Mouse (Mus musculus): Measurements from ENCODE around the gene Foxred2.

Gene Foxred2

DNA sequence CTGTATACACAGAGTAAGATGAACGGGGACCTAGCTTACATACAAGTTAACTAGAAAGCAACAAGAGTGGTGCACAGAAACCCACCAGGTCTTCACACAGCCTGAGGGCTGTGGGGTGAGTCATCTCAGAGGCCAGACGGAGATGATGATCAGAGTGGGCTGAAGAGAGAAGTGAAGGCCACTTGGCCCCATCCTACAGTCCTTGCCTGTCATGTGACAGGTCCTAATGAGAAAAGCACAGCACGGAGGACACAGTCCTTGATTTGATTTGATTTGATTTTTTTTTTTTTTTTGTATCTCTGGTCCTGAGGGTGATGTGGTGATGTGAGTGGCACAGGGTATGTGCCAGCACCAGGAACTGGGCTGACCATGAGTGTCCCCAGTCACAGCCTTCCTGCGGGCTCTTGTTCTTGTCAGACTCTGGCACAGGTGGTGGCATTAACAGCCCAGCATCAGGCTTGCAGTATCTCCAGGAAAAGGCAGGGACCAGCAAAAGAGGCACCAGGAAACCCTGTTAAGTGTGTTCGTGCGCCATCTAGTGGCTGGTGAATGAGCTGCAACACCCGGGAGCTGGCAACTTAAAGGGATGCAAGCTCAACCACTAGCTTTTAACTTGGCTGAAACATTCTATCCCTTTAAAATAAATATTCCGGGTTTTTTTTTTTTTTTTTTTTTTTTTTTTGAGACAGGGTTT is 39.5 kb downstream of the Foxred2 start:
- peak; percentile 86 to 87 for DNase-seq (ENCODE audit: low spot score in 2 of 2)

DNA sequence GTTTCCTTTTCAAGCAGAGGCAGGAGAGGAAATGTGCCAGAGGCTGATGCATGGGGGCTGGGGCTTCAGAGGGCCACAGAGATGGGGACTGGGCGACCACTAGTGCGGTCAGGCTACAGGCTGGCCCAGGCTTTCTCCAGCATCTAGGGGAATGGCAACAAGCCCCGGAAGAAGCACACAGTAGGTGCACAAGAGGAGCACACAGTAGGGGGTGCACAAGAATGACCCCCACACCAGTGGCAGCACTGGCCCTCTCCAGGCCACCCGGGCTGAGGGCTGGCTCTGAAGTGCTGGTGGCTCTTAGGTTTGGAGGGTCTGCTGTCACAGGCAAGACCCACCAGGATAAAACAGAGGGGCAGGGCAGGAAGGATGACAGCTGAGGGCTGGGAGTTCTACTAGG is 41.2 kb downstream of the Foxred2 start:
- DNase-seq (ENCODE audit: low spot score in 2 of 2), result no peak

GRCm38 (mm10) chr15:77914507-77914906 is 42.0 kb downstream of the Foxred2 start:
- no peak for DNase-seq (ENCODE audit: low spot score in 2 of 2)

- DNase-seq (ENCODE audit: low spot score in 2 of 2), result no peak
These were observed 43.5 kb downstream of the Foxred2 start for GRCm38 (mm10) chr15:77913054-77913453.

DNA sequence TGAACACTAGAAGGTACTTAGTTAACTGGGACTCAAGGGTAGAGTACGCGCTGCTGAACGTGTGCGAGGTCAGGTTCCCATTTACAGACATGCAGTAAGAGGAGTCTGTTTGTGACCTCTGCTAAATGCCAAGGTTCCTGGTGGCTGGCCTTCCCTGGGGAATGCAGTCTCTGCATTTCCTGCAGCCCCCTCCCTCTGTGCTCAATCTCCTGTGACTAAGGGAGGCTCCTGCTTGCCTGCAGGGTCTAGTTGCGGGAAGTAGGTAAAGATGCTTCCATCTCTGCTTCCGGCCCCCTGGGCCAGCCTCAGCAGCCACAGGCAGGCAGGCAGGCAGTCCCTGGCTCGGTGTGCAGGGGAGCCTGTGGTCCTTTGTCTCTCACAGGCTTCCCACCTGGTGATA is 43.9 kb downstream of the Foxred2 start:
- DNase-seq (ENCODE audit: low spot score in 2 of 2), result no peak

DNA sequence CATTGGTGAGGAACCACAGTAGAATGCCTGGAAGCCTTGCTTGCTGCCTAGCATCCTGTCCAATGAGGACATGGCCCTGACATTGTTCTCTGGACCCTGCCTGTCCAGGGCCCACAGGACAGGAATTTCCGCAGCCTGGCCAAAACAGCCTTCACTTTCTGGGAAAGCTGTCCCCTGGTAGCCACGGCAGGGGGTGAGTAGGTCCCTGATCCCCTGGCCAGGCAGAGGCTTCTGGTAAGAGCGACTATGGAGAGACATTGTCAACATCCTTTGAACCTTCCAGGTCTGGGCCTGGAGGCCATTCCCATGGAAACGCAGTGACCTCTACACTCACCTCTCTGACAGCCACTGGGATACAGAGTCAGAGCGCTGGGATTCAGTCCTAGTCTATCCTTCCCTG is 44.5 kb downstream of the Foxred2 start:
- DNase-seq (ENCODE audit: low spot score in 2 of 2), result no peak

- no peak for DNase-seq (ENCODE audit: low spot score in 2 of 2)
These were observed 45.5 kb downstream of the Foxred2 start for GRCm38 (mm10) chr15:77911065-77911464.

GRCm38 (mm10) chr15:77907646-77908518 is 48.6 kb downstream of the Foxred2 start:
- no peak for DNase-seq (ENCODE audit: low spot score in 2 of 2)

- no peak for DNase-seq (ENCODE audit: low spot score in 2 of 2)
These were observed 50.0 kb downstream of the Foxred2 start for GRCm38 (mm10) chr15:77906545-77906944.

DNA sequence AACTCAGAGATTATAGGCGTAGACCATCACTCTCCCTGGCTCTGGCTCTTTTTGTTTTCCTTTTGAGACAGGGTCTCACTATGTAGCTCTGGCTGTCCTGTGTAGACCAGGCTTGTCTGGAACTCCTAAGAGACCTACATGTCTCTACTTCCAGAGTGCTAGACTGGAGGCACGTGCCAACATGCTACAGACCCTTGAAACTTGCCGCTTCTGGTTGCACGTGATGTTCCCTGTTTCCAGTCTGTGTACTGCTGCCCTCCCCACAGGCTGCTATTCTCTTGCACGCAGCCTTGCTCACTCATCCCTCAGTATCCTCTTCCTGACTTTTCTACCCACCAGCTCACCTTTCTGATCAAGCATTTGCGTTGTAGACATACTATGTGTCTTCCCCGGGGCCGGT is 50.4 kb downstream of the Foxred2 start:
- DNase-seq (ENCODE audit: low spot score in 2 of 2), result no peak

DNA sequence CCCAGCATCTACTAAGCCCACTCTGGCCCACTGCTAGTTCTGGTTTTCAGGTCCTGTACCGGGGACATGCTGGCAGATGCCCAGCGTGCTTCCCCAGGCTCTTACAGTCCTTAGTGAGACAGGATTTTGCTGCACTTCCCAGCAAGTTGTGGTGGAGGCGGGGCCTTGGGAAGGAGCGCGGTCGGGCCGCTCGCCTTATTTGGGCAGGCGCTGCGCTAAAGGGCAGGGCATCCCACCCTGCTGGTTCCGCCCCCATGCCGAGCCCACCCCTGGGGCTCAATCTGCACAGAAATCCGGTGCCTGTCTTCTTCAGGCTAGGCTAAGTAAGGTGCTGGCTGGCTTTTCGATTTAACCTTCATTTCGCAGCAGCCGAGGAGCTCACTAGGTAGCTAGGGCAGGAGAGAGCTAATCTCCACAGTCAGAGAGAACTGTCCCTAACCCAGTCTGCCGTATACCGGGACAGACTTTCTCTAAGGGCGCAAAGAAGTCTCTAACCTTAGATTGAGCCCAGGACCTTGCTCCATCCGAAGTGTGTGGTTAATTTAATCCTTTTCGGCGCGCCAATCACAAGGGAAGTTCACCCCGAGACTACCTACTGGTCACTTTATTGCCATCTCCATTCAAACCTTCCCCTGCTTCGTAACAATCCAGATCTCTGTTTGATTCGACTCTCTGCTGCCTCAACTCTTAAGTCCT is 51.1 kb downstream of the Foxred2 start:
- DNase-seq (ENCODE audit: low spot score in 2 of 2), result no peak

DNA sequence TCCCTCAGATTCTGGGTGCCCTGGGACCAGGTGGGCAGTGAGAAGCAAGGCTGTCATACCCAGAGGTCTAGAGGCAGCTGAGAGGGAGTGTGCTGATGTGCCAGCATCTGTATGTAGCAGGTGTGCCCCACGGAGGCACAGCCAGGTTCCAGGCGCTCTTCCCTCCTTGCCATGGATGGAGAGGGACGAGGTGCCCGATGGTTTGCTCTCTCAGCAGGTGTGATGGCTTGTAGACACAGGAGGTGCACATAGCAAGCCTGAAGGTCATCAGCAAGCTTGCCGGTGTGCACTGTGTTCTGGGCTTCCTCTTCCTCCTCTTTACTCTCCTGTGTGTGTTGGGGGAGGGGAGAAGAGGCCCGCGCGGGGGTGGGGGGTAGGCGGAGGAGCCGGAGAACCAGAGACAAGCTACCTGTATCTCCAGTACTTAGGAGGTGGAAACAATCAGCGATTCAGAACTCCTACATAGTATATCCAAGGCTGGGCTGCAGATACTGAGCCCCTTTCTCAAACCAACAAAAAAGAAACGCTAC is 52.1 kb downstream of the Foxred2 start:
- no peak for DNase-seq (ENCODE audit: low spot score in 2 of 2)

GRCm38 (mm10) chr15:77903176-77903575 is 53.3 kb downstream of the Foxred2 start:
- no peak for DNase-seq (ENCODE audit: low spot score in 2 of 2)

DNA sequence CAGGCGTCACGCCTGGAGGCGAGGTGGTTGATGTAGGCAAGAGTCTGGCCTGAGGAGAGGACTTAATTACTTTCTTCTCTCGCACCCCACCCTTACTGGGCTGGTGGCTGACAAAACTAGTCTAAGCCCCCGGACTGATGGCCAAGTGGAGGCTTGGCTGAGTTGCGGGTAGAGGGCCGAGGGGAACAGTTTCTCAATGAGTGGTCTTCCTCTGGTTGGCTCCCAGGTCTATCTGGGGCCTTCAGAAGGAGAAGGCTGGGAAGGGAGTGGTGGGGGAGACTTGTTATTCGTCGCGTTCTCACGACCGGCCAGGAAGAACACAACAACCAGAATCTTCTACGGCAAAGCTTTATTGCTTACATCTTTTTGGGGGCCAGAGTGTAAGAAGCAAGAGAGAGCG is 61.6 kb downstream of the Foxred2 start:
- DNase-seq (ENCODE audit: low spot score in 2 of 2), result no peak

- no peak for DNase-seq (ENCODE audit: low spot score in 2 of 2)
These were observed 63.2 kb downstream of the Foxred2 start for GRCm38 (mm10) chr15:77893292-77893691.

DNA sequence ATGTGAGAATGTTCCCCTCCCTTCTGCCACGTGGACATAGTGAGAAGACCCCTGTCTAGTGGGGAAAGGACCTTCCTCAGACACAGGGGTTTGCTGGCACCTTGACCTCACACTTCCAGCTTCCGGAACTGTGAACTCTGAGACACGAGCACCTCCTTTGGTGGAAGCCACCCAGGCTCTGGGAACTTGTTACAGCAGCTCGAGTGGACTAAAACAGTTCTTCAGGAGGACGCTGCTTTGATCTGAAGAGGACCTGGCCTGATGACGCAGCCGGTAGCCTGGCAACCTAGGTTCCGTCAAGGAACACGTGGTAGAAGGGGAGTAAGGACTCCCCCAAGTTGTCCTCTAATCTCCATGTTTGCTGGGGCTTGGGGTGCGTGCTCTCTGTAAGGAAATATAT is 64.1 kb downstream of the Foxred2 start:
- no peak for DNase-seq (ENCODE audit: low spot score in 2 of 2)

DNA sequence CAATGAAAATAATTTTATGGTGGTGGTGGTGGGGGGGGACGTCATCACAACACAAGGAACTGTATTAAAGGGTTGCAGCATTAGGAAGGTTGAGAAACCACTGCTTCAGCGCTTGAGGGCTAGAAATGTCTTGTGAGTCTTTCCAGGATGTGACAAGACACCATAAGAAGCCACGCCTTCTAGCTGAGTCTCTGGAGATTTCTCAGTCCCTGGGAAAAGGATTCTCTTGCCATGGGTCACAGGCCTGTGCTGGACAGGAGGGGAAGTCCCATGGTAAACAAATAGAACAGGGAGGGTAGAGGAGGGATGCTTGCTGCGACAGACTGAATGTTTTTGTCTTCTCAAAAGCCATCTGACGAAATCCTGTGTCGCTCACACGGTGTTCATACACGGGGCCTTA is 64.8 kb downstream of the Foxred2 start:
- no peak for DNase-seq (ENCODE audit: low spot score in 2 of 2)
